Mouse (Mus musculus) hindbrain, embryonic 10.5 days (tissue): Measurements from ENCODE around the gene Slamf7. TPM values are rescaled to one million over a fixed set of nuclear protein-coding genes. Genes with fewer than 3 reads are reported as not detected.

Source experiments
- DNase-seq: peaks from one replicate; pipeline ENCODE4 v3.0.0-alpha.2; 2017; ENCODE audit warnings: low spot score
- H3K27ac ChIP-seq: fragments of 300-500 bp; sonication (generic); 2 replicates; pipeline ENCODE4 v1.5.1; 2016; ENCODE audit warnings: mild to moderate bottlenecking, moderate library complexity
- H3K27me3 ChIP-seq: fragments of 300-500 bp; sonication (generic); 2 replicates; pipeline ENCODE4 v1.6.1; 2016; ENCODE audit warnings: mild to moderate bottlenecking; ENCODE audit not compliant: poor library complexity, insufficient read depth, severe bottlenecking
- H3K36me3 ChIP-seq: fragments of 300-500 bp; sonication (generic); 2 replicates; pipeline ENCODE4 v1.6.1; 2016; ENCODE audit warnings: mild to moderate bottlenecking, moderate library complexity
- H3K4me1 ChIP-seq: fragments of 300-500 bp; sonication (generic); replicated peaks from 2 replicates; pipeline ENCODE4 v1.6.1; 2016; ENCODE audit warnings: mild to moderate bottlenecking
- H3K4me3 ChIP-seq: fragments of 300-500 bp; sonication (generic); 2 replicates; pipeline ENCODE4 v1.5.1; 2016; ENCODE audit warnings: mild to moderate bottlenecking, moderate library complexity
- H3K9me3 ChIP-seq: fragments of 300-500 bp; sonication (generic); 2 replicates; pipeline ENCODE4 v1.6.1; 2016; ENCODE audit warnings: mild to moderate bottlenecking, moderate library complexity
- WGBS: fragments of 180-500 bp; shearing (Covaris S2); methylation state at CpG from one replicate; pipeline ENCODE4 v1.1.7; 2016; 5-methylcytosine and 5-hydroxymethylcytosine counted together
- polyA plus RNA-seq: library from polyadenylated mRNA; unstranded; fragments of >200 nt; fragmentation: Nextera tagmentation; extraction: Ambion mirVana; gene quantifications from 2 replicates; pipeline ENCODE4 v1.2.1, GENCODE M21; 2016

The Slamf7 gene
- polyA plus RNA-seq, 1 experiment from 2014 or later, result not detected

GRCm38 (mm10) chr1:171663757-171664156 is 10.9 kb upstream of the Slamf7 start:
- DNase-seq, result no peak
- Histone ChIP-seq H3K27me3 (no peaks in the 10 kb centered on the region), H3K36me3 (no peaks in the 10 kb centered on the region), H3K4me1 (no peaks in the 10 kb centered on the region), H3K9me3 (no peaks in the 10 kb centered on the region), H3K4me3 (no peak overlapping the region), H3K27ac (no peak overlapping the region)
- WGBS, result 86% methylated on average over 2 of the region's 2 CpGs

- Histone ChIP-seq H3K4me3 (no peak overlapping the region), H3K36me3 (no peaks in the 10 kb centered on the region), H3K9me3 (no peaks in the 10 kb centered on the region), H3K27ac (no peak overlapping the region), H3K27me3 (no peaks in the 10 kb centered on the region), H3K4me1 (no peaks in the 10 kb centered on the region)
- WGBS, result 60% methylated on average over 2 of the region's 2 CpGs
- no peak for DNase-seq
Measured at GRCm38 (mm10) chr1:171661482-171661881, 8.6 kb upstream of the Slamf7 start.

GRCm38 (mm10) chr1:171660423-171660822 is 7.6 kb upstream of the Slamf7 start:
- 93% methylated on average over 1 of the region's 1 CpGs for WGBS
- no peak for DNase-seq
- H3K27me3 ChIP-seq, result no peaks in the 10 kb centered on the region
- no peak overlapping the region for H3K27ac ChIP-seq
- H3K4me1 ChIP-seq, result no peaks in the 10 kb centered on the region
- no peaks in the 10 kb centered on the region for H3K9me3 ChIP-seq
- no peak overlapping the region for H3K4me3 ChIP-seq
- H3K36me3 ChIP-seq, result no peaks in the 10 kb centered on the region

- WGBS, result 86% methylated on average over 5 of the region's 5 CpGs
- H3K4me3 ChIP-seq, result no peak overlapping the region
- DNase-seq, result no peak
Measured at GRCm38 (mm10) chr1:171658561-171658991, 5.7 kb upstream of the Slamf7 start.

GRCm38 (mm10) chr1:171648840-171649239 is 4.0 kb downstream of the Slamf7 start:
- Histone ChIP-seq H3K27me3 (no peaks in the 10 kb centered on the region), H3K4me3 (no peak overlapping the region), H3K27ac (no peak overlapping the region), H3K9me3 (no peaks in the 10 kb centered on the region), H3K4me1 (no peaks in the 10 kb centered on the region), H3K36me3 (no peaks in the 10 kb centered on the region)
- no peak for DNase-seq
- WGBS, result 80% methylated on average over 8 of the region's 8 CpGs

More at GRCm38 (mm10) chr1:171658561-171658991, 5.7 kb upstream of the Slamf7 start:
- Histone ChIP-seq H3K9me3 (no peaks in the 10 kb centered on the region), H3K4me1 (no peaks in the 10 kb centered on the region), H3K27me3 (no peaks in the 10 kb centered on the region), H3K36me3 (no peaks in the 10 kb centered on the region), H3K27ac (no peak overlapping the region)

GRCm38 (mm10) chr1:171647716-171648115 is 5.1 kb downstream of the Slamf7 start:
- no peak overlapping the region for H3K4me3 ChIP-seq
- H3K27ac ChIP-seq, result no peak overlapping the region
- DNase-seq, result no peak
- H3K36me3 ChIP-seq, result no peaks in the 10 kb centered on the region
- H3K27me3 ChIP-seq, result no peaks in the 10 kb centered on the region
- H3K9me3 ChIP-seq, result no peaks in the 10 kb centered on the region
- H3K4me1 ChIP-seq, result no peaks in the 10 kb centered on the region
- 83% methylated on average over 5 of the region's 5 CpGs for WGBS

- no peak for DNase-seq
- 82% methylated on average over 5 of the region's 5 CpGs for WGBS
- Histone ChIP-seq H3K27ac (no peak overlapping the region), H3K27me3 (no peaks in the 10 kb centered on the region), H3K9me3 (no peaks in the 10 kb centered on the region), H3K4me3 (no peak overlapping the region), H3K36me3 (no peaks in the 10 kb centered on the region), H3K4me1 (no peaks in the 10 kb centered on the region)
Measured at GRCm38 (mm10) chr1:171646429-171646940, 6.3 kb downstream of the Slamf7 start.

GRCm38 (mm10) chr1:171643612-171644011 is 9.2 kb downstream of the Slamf7 start:
- no peak for DNase-seq
- H3K27me3 ChIP-seq, result no peaks in the 10 kb centered on the region
- no peaks in the 10 kb centered on the region for H3K4me1 ChIP-seq
- whole genome bisulfite sequencing, result 84% methylated on average over 7 of the region's 7 CpGs
- H3K4me3 ChIP-seq, result no peak overlapping the region
- no peaks in the 10 kb centered on the region for H3K36me3 ChIP-seq
- no peaks in the 10 kb centered on the region for H3K9me3 ChIP-seq
- no peak overlapping the region for H3K27ac ChIP-seq

- H3K27me3 ChIP-seq, result no peaks in the 10 kb centered on the region
- H3K4me1 ChIP-seq, result no peaks in the 10 kb centered on the region
- H3K36me3 ChIP-seq, result no peaks in the 10 kb centered on the region
- WGBS, result 93% methylated on average over 6 of the region's 6 CpGs
- DNase-seq, result no peak
- no peak overlapping the region for H3K27ac ChIP-seq
- no peak overlapping the region for H3K4me3 ChIP-seq
- H3K9me3 ChIP-seq, result no peaks in the 10 kb centered on the region
Measured at GRCm38 (mm10) chr1:171640796-171641195, 12.0 kb downstream of the Slamf7 start.

- Histone ChIP-seq H3K4me1 (no peaks in the 10 kb centered on the region), H3K27ac (no peak overlapping the region), H3K4me3 (no peak overlapping the region), H3K36me3 (no peaks in the 10 kb centered on the region), H3K9me3 (no peaks in the 10 kb centered on the region), H3K27me3 (no peaks in the 10 kb centered on the region)
- 81% methylated on average over 2 of the region's 2 CpGs for WGBS
- DNase-seq, result no peak
Measured at GRCm38 (mm10) chr1:171638686-171639085, 14.1 kb downstream of the Slamf7 start.

- Histone ChIP-seq H3K36me3 (no peaks in the 10 kb centered on the region), H3K4me3 (no peak overlapping the region), H3K4me1 (no peaks in the 10 kb centered on the region), H3K27me3 (no peaks in the 10 kb centered on the region), H3K27ac (no peak overlapping the region), H3K9me3 (no peaks in the 10 kb centered on the region)
- 86% methylated on average over 8 of the region's 8 CpGs for WGBS
- DNase-seq, result no peak
Measured at GRCm38 (mm10) chr1:171637101-171637500, 15.7 kb downstream of the Slamf7 start.

GRCm38 (mm10) chr1:171635696-171636095 is 17.1 kb downstream of the Slamf7 start:
- Histone ChIP-seq H3K27ac (no peak overlapping the region), H3K36me3 (no peaks in the 10 kb centered on the region), H3K4me3 (no peak overlapping the region), H3K27me3 (no peaks in the 10 kb centered on the region), H3K4me1 (no peaks in the 10 kb centered on the region), H3K9me3 (no peaks in the 10 kb centered on the region)
- 60% methylated on average over 6 of the region's 6 CpGs for WGBS
- DNase-seq, result no peak

GRCm38 (mm10) chr1:171631447-171631846 is 21.4 kb downstream of the Slamf7 start:
- WGBS, result 79% methylated on average over 2 of the region's 2 CpGs
- Histone ChIP-seq H3K9me3 (no peaks in the 10 kb centered on the region), H3K27ac (no peak overlapping the region), H3K27me3 (no peaks in the 10 kb centered on the region), H3K4me3 (no peak overlapping the region), H3K36me3 (no peaks in the 10 kb centered on the region), H3K4me1 (no peaks in the 10 kb centered on the region)
- no peak for DNase-seq

- no peaks in the 10 kb centered on the region for H3K27me3 ChIP-seq
- no peaks in the 10 kb centered on the region for H3K9me3 ChIP-seq
- no peak overlapping the region for H3K27ac ChIP-seq
- no peaks in the 10 kb centered on the region for H3K36me3 ChIP-seq
- H3K4me1 ChIP-seq, result no peaks in the 10 kb centered on the region
- no peak for DNase-seq
- WGBS, result 91% methylated on average over 4 of the region's 4 CpGs
- no peak overlapping the region for H3K4me3 ChIP-seq
Measured at GRCm38 (mm10) chr1:171630912-171631311, 21.9 kb downstream of the Slamf7 start.
